Mouse (Mus musculus): ENCODE data around the gene Kif23.

Gene Kif23

DNA sequence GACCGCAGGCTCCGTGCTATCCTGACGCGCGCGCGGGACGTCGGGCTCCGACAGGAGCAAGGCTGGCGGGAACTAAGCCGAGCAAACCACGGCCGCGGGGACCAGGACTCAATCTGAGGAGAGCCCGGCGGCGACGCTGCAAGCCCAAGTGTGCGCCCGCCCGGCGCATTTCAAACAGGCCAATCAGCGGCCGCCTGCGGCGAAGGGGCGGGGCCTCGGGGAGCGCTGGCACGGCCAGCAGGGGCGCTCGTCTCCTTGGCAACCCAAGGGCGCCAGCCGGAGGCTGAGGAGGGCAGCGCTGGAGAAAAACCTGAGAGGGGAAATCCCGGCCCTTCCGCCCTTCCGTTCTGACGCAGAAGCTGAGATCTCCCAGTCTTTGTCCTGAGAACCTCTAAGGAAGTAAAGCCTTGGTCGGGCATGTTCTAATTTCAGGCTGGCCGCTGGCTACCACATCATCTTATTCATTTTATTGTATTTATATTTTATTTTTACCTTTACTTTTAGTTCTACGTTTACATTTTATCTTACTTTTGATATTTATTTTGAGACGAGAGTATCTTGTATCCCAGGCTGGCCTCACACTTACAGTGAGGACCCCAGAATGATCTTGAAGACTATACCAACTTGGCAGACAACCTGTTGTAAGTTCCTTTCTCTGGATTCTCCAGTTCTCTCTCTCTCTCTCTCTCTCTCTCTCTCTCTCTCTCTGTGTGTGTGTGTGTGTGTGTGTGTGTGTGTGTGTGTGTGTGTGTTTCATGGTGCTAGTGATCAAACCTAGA is at the start of gene Kif23:
TSS of gene Kif23 (minus strand) at position 152 of the 779 bp plus-strand sequence.
- DNase-seq: peak; percentile 99

DNA sequence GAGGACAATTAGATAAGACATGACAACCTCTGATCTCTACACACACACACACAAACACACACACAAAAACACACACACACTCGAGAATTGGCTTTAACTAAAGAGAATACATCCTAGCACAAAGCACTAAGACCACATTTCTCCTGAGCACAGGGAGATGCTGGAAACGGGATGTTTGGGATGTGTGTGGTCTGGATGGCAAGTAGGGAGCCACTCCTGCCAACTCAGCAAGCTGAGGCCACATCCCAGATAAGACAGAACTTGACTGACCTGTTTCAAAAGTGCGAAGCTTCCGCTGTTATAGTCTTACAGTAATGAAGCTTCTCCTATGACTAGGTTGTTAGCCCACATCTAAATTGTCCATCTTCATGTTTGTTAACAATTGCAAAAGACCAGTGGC is 44.6 kb upstream of the Kif23 start:
- no peak for DNase-seq

DNA sequence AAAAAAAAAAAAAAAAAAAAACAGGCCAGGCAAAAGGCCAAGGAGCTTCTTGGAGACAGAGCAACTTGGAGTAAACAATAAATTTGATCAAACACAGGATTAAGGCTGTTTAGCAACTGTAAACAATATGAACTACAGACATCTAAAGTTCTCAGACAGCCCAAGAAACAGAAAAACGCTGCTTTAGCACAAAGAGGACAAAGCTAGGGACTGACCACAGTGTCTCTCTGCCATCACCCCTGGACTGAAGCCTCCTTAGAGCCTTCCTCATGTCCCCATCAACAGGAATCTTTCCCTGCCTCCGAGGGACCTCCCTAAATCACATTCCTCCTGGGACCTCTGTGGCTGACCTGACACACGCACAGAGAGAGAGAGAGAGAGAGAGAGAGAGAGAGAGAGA is 44.2 kb upstream of the Kif23 start:
- no peak for DNase-seq

DNA sequence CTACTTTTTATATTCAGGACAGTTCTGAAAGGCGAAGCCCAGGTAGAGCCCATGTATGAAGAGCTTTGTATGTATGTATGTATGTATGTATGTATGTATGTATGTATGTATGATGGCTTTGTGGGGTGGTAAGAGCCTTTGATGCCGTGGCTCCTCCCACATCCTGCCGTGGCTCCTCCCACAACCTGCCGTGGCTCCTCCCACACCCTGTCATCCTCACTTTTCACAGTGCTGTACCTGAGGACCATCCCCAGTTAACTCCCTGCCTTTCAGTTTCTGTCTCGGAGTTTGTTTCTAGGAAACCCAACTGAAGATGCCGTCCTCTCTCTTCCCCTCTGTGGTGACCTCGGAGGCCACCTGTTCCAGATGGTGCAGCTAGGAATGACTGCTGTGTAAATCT is 39.5 kb upstream of the Kif23 start:
- no peak for DNase-seq

DNA sequence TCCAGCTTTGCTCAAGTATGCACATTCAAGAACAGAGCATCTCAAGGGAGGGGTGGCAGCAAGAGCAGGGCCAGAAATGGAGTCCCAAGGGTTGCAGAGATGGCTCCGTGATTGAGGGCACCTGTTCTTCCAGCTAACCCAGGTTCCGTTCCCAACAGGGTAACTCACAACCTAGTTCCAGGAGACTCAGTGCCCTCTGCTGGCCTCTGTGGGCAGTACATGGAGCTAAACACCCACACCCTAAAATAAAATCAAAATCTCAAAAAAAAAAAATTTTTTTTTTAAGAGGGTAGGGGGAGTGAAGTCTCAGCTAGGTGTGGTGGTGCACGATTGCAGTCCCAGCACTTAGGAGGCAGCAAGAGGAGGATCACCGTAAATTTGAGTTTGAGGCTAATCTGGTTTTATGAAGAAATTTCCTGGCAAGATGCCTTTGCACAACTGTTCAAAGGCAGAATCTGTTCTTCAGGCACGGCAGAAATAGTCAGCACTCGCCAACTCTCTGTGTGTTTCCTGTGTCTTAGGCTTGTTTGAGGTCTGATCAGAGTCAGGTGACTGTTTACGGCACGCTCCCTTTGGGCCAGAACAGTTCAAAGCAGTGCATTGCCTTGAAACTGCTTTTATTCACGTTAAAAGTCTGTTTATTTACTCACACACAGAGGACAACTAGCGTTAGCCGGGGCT is 38.7 kb upstream of the Kif23 start:
- peak; percentile 61 for DNase-seq

DNA sequence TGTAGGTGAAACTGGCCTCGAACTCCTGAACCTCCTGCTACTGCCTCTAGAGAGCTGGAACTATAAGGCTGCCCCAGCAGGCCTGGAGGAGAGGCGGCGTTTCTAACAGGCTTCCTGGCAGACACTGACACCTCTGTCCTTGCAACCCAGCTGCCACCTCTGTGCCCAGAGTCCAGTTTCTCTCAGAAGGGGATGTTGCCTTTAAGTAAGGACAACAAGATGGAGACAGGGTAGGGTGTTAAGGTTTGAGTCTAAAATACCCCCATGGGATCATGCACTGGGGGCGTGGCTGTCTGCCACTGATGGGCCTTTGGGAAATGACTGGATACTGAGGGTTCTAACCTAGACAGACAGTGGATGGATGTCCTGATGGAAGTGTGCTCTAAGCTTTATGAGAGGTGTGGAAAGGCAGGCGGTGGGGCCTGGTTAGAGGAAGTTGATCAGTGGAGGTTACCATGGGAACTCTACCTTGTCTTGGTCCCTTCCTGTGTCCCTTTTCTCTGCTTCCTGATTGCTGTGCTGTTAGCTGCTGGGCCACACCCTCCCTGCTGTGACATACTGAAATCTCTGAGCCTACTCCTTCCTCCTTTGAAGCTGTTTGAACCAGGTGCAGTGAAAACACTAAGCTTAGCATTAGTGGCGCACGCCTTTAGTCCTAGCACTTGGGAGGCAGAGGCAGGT is 36.5 kb upstream of the Kif23 start:
- DNase-seq: no peak

DNA sequence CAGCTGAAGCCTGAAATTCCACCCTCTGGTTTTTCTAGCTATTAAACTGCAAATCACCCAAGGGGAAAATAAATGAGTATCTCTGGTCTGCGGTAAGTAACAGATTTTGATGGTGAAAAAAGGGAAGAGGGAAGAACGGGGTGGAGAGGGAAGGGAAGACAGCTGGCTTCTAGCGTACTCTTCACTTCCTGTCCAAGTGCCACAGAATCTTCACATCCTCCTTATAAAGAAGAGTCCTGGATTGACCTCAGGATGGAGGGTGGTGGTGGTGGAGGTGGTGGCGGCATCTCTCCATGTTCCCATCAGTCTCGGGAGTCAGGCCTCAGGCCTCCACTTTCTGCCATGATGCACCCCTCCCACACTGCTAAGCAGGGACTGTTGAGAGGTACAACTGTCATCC is 35.3 kb upstream of the Kif23 start:
- DNase-seq: no peak

DNA sequence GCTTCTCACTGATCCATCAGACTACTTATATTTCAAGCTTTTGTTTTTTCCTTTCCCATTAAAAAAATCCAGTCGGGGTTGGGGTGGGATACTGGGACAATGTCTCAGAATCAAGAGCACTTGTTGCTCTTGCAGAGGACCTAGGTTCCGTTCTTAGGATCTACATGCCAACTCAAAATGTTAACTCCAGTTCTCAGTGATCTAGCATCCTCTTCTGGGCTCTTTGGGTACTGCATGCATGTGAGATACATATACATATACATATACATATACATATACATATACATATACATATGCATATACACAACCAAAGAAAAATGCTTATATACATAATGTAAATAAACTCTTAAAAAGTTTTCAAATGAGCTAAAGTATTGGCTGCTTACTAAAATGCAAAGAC is 33.4 kb upstream of the Kif23 start:
- DNase-seq: no peak

DNA sequence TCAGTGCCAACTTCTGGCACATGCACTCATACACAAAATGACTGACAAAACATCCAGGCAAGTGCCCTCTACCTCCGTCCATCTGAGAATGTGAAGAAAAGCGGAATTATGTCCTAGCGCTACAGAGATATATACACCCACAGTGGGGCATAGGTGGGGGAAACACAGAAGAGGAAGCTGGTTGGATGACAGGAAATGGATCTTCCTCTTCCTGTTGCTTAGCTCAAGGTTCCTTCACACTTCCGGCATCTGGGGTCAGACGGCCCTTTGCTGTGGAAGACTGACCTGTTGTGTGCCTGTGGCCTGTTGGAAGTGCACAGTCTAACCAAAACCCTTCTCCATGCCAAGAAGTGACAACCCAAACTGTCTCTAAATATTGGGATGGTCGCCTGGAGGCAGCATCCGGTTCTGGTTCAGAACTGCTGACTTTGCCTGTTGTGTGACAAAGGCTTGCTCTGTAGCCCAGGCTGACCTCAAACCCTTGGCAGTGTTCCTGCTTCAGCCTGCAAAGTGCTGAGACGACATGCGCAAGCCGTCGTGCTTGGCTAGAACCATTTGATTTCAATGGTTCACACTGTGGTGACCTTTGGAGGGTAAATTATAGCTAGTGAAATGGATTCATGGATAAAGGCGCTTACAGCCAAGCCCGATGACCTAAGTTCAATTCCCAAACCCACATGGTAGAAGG is 30.8 kb upstream of the Kif23 start:
- no peak for DNase-seq

DNA sequence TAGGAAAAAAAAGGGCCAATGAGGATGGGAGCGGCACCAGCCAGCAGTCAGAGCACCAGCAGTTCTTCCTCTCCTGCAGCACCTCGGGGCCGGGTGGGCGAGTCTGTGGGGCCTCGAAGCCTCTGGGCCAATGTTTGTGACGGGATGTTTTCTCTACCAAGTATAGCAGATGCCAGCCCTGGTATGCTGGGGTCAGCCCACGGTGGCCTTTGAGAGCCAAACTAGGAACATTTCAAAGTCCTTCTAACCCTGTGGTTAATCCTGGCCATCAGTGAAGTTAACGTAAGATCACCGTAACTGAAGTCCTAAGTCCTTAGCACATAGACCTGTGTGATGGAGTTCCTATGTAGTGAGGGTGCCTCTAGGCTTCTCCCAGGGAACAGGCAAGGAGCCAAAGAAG is 25.5 kb upstream of the Kif23 start:
- DNase-seq: no peak

DNA sequence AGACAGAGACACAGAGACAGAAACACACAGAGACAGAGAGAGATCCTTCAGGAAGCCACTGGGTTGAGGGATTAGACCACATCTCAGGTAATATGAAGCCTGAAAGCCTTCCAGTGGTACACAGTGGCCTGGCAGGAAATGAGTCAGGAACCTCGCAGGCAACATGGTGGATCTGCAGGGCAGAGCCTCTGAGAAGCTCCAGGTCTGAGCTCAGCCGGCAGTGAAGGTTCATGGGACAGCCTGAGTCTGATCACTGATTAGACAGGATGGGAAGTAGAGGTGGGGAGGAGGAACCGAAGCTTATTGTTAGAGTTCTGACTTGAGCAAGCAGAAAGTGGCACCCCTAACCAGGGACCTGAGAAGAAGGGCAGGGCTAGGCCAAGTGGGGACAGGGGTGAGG is 24.5 kb upstream of the Kif23 start:
- no peak for DNase-seq

DNA sequence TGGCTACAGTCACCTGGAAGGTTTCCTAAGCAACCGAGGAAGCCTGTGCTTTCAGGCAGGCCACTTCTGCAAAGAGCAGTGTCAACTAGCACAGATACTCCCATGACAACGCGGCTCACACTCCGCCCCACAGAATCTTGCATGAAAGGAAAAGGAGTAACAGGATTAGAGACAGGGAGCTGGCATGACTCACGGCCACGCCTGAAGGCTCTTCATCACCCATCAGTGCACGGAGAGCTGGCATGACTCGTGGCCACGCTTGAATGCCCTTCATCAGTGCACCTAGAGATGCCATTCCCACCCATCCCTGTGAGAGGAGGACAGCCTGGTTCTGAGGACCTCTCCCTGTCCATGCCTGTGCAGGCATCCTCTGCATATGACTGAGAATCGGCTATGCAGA is 20.8 kb upstream of the Kif23 start:
- DNase-seq: no peak

DNA sequence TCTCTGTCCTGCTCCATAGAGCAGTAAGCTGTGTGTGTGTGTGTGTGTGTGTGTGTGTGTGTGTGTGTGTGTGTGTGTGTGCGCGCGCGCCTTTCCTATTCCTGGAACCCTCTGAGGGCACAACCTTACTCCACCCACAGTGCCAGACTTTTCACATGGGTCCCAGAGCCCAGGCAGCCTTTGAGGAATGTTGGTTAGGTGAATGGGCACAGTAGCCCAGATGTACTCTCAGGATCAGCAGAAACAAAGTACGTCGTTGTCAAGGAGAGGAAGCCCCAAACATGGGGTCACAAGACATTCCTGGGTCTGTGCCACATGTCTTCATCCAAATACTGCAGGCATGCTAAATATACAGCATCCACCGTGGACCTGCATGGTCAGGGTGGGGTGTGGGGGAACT is 19.4 kb upstream of the Kif23 start:
- DNase-seq: no peak

DNA sequence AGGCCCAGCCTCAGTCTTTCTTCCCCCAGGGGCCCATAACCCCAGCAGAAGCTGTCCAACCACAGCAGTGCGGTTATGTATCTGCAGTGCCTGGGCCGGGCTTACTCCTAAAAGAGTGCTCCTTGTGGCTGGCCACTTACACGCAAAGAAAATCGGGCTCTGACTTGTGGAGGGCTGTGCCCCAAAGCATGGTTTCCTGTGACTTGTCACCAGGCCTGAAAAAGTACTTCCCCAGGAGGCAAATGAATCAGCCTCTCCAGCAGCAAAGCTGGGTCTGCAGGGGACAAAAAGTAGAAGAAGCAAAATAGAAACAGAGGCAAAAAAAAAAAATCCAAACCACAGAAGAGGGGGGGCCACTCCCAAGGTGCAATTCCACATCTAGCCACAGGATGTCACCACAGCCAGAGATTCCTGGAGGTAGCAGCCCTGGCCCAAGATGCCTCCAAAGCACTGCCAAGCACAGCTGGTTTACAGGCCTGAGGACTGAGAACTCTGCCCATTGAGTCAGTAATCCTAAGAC is 18.9 kb upstream of the Kif23 start:
- DNase-seq: peak; percentile 83

DNA sequence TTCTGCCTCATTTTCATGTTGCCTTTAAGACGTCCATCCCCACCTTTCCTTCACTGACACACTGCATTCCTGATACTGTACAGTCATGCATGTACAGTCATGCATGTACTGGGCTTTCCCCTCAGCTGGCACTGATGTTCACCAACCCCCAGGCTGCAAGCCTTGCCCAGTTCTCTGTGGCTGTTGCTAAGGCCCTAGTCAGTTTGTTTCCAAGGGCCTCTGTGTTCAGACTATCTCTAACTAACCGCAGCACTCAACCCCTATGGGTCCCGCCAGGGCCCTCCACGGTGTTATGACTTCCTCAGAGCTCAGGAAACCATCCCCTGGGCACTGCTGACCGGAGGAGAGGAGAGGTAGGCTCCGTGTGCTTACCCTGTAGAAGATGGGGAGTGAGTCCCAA is 16.8 kb upstream of the Kif23 start:
- DNase-seq: no peak

DNA sequence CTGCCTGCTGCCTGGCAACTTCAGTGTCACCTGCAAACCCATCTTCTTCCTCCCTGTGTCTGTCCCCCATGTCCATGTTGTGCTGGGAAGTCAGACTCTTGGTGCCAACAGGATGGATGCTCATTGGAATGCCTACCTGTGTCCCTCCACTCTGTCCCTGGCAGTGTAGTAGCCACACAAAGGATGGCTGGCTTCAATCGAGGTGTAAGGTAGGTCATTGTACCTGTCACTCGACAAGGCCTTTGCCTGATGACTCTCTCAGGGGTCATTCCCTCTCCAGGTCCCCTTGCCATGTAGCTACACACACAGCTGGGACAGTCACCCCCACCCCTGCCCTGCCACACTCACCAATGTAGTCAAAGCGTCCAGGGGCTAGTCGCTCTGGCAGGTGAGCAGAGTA is 14.6 kb upstream of the Kif23 start:
- no peak for DNase-seq

DNA sequence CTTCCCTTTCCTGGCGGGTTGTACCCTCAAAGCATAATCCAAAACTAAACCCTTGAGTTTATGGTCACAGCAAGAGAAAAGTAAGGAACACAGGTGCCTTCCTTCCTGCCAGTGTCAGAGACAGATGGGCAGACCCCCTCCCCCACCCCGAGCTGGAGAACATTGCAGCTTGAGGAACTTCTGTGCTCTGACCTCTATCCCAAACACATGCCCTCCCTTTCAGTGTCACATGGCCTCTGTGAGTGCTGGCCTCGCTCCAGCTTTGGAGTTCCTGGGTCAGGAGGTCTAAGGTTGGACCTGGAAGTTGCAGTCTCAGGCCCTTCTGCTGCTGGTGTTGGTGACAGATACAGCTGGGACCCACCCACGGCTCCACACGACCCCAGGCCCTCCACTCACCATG is 14.2 kb upstream of the Kif23 start:
- no peak for DNase-seq

DNA sequence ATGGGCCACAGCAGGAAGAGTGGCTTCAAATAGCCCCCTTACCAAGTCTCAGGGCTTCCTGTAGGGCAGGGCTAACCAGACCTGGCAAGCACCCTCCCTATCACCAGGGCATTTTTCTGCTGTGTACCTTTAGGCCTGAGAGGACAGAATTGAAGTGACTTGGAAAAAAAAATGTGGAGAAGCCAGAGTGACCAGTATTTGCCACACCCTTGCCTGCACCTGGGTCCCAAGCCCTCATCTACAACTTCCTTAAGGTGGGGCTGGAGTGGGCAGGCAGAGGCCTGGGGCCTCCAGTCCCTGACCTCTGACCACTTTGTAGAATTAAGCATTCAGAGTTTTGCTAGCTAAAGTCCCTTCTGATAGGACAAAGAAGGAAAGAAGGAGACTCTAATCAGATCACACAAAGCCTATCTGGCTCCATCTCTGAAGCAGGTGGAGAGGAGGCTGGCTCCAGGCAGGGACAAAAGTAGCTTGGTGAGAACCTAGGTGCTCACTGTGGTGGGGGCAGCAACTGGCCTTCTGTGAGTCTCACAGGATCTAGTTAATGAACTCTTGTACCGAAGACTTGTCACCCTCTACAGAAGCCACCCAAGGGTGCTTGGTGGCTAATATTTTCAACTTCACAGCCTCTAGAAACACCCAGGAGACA is 13.5 kb upstream of the Kif23 start:
- no peak for DNase-seq

DNA sequence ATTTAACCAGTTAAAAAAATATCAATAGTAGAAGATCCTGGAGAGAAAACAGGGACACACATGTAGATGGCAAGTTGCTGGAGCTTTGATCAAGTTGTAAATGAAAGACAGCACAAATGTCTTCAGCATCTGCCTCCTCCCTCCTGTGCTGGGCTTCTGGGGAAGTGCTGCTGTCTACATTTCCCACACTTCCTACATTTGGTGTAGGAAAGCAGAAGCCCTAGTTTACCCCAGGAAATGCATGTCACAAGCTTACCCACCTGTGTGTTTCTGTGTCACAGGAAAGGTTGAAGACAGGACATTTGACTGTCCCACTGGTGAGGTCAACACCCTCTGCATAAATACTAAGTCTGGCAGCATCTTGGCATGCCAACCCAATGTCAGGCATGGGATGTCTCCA is 8.1 kb upstream of the Kif23 start:
- no peak for DNase-seq

DNA sequence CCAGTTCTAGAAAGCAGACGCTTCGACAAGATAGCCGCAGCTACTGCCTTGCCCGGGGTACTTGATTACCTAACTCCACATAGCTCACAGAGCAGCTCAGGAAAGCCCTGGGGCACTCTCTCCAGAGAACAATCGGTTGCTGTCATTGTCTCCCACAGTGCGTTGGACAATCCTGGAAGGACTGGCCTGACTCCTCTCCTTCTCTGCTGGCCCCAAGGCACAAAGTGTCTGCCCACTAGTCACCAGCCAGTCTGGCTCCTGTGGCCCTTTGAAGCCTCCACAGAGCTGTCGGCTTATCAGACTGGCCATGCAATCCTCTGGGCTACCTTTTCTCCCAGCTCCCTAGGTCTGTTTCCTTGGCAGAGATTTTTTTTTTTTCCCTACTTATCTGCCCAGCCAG is 5.7 kb upstream of the Kif23 start:
- DNase-seq: no peak

DNA sequence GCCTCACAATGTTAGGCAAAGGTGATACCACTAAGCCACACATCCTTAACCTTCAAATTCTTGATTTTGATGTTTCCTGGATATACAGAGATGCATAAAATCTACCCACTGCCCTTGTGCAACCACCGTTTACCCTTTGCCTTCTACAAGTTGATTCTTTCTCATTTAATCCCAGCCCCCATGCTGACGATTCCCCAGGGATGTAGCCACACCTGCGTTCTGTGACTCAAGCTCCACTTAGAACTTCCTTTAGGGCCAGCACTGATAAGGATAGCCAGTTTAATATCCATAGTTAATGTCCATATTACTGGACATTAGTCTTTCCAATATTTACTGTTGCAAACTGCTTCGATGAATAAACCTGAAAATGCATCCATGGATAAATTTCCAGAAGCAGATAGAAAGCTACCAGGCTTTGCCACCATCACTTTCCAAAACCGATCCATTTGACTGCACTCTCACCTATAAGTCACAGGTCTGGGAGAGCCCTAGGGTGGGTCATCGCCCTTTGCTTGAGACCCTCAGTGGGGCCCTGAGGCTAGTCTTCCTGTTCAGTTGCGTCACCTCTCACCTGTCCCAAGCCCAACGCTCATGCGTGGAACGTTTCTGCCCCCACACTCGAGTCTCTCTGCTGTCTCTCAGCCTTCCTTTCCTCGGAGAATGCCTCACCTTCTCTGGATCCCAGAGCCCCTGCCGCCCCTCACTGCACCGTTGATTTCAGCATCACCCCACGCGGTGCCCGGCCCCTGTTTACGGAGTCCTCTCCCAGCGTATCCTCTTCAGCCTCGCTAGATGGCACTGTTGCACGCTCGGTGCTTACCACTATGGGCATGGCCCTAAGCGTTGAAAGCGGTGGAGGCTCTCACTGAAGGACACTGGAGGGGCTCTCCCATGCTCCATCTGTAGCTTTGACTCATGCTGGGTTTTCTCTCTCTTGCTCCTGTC is 1.1 kb upstream of the Kif23 start:
- peak; percentile 95 for DNase-seq

All from embryo, embryonic 11 days (tissue).